Mouse (Mus musculus) adrenal gland, postnatal 10 days (tissue): ENCODE measurements at regions not wholly inside any gene's neighbourhood (a gene's known extent, or its start where the extent isn't known, plus 50 kb on each side); places are given as distances from the start of the nearest gene placed in this dataset.

Experiments
- DNase-seq: peaks from one replicate; pipeline ENCODE4 v3.0.0; 2021; ENCODE audit warnings: mixed read lengths

DNA sequence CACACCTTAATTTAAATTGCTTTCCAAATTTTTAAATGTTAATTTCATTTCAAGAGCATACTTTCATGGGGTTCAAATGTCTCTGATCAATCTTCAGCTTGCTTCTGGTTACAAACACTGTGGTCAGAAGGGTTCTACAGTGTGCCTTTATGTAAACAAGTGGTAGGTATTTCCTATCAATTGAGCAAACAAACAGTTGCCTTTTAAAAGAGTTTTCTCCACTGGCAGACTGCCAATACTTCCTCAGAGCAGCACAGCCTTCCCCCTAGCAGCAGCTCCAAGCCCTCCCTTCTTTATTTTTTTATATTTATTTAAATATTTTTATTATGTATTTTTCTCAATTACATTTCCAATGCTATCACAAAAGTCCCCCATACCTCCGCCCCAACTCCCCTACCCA, 977.8 kb downstream of the Fstl5 start:
- no peak for DNase-seq

- DNase-seq = no peak
Measured at GRCm38 (mm10) chr3:77075055-77075454, 1001.0 kb downstream of the Fstl5 start.

- peak; percentile 1 for DNase-seq
Measured at GRCm38 (mm10) chr3:77091812-77092211, 1017.7 kb downstream of the Fstl5 start.

GRCm38 (mm10) chr3:77112969-77113368, 1038.9 kb downstream of the Fstl5 start:
- no peak for DNase-seq

- no peak for DNase-seq
Measured at GRCm38 (mm10) chr3:77120581-77120980, 1046.5 kb downstream of the Fstl5 start.

GRCm38 (mm10) chr3:77151636-77152035, 1077.6 kb downstream of the Fstl5 start:
- DNase-seq = no peak

DNA sequence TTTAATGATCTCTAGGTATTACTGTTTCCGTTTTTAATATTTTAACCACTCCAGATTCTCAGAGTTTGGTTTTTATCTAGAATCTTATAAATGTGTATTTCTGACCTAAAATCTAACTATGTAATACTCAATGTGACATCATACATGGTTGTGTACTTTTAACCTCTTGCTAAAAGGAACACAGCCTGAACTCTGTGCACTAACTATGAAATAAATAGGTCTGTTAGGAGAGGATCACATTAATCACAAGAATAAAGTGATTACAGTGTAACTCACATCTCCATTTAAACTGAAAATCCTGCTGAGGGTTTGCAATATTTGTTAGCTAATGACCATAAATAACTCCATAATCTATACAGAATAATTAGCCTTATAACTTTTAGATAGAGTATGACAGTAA, 1123.8 kb downstream of the Fstl5 start:
- no peak for DNase-seq

GRCm38 (mm10) chr3:77198265-77198664, 1124.2 kb downstream of the Fstl5 start:
- DNase-seq = no peak

GRCm38 (mm10) chr3:77226007-77226406, 1151.9 kb downstream of the Fstl5 start:
- DNase-seq = no peak
